Mouse (Mus musculus) hindbrain, embryonic 15.5 days (tissue): ENCODE results near the gene Gm6812. TPM values are rescaled to one million over a fixed set of nuclear protein-coding genes. Genes with fewer than 3 reads are reported as not detected.
"Not testable (repeated sequence)": the region's sequence is repeated elsewhere in the genome, so short reads cannot be mapped to it uniquely, and the experiment has no call there.

Experiments used
- ATAC-seq: fragments of 200-750 bp; cut with Nextera tagmentation; 2 replicates; pipeline ENCODE4 v1.8.0; 2017; ENCODE audit warnings: low read depth, moderate number of reproducible peaks, moderate TSS enrichment; ENCODE audit not compliant: low FRiP score
- H3K27ac ChIP-seq: fragments of 300-500 bp; sonication (generic); replicated peaks from 2 replicates; pipeline ENCODE4 v1.5.1; 2015; ENCODE audit warnings: mild to moderate bottlenecking, inconsistent platforms
- H3K27me3 ChIP-seq: fragments of 300-500 bp; sonication (generic); 2 replicates; pipeline ENCODE4 v1.6.1; 2015; ENCODE audit warnings: control low read depth, inconsistent platforms
- H3K36me3 ChIP-seq: fragments of 300-500 bp; sonication (generic); 2 replicates; pipeline ENCODE4 v1.6.1; 2015; ENCODE audit warnings: control low read depth, inconsistent platforms
- H3K4me1 ChIP-seq: fragments of 300-500 bp; sonication (generic); replicated peaks from 2 replicates; pipeline ENCODE4 v1.6.1; 2015; ENCODE audit warnings: control low read depth, inconsistent platforms
- H3K4me2 ChIP-seq: fragments of 300-500 bp; sonication (generic); 2 replicates; pipeline ENCODE4 v1.6.1; 2015; ENCODE audit warnings: moderate library complexity, mild to moderate bottlenecking, inconsistent platforms
- H3K4me3 ChIP-seq: fragments of 300-500 bp; sonication (generic); 2 replicates; pipeline ENCODE4 v1.5.1; 2015; ENCODE audit warnings: mild to moderate bottlenecking, inconsistent platforms
- H3K9ac ChIP-seq: fragments of 300-500 bp; sonication (generic); 2 replicates; pipeline ENCODE4 v1.6.1; 2015; ENCODE audit warnings: inconsistent platforms
- H3K9me3 ChIP-seq: fragments of 300-500 bp; sonication (generic); 2 replicates; pipeline ENCODE4 v1.6.1; 2016; ENCODE audit warnings: control low read depth, inconsistent platforms
- WGBS: fragments of 180-500 bp; shearing (Covaris S2); methylation state at CpG from one replicate; pipeline ENCODE4 v1.1.7; 2015; 5-methylcytosine and 5-hydroxymethylcytosine counted together
- polyA plus RNA-seq: library from polyadenylated mRNA; unstranded; fragments of >200 nt; fragmentation: Nextera tagmentation; extraction: Ambion mirVana; gene quantifications from 2 replicates; pipeline ENCODE4 v1.2.1, GENCODE M21; 2015

Gm6812 gene
- polyA plus RNA-seq, result not detected in 2 replicates

DNA sequence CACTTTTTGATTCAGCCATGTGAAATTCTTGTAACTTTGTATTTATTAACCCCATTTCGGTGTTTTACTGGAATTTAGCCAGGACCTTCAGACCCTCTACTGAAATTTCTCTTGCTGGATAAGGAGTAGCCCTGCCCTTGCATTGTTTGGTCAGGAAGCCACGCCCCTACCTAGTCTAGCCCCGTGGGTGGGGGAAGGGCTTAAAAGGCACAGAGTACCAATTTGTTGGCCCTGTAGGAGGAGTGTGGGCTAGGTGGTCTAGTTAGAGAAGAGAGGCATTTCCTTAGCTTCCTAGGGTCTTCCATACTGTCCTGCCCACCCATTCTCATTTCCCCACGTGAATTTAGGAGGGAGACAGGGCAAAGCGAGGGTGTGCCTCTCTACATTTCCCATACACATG is at the start of gene Gm6812:
TSS of gene Gm6812 (minus strand) at position 101 of the 400 bp plus-strand sequence.
- WGBS, result 76% methylated on average over 5 of the region's 5 CpGs
- not testable (repeated sequence) for ATAC-seq, H3K9ac ChIP-seq

DNA sequence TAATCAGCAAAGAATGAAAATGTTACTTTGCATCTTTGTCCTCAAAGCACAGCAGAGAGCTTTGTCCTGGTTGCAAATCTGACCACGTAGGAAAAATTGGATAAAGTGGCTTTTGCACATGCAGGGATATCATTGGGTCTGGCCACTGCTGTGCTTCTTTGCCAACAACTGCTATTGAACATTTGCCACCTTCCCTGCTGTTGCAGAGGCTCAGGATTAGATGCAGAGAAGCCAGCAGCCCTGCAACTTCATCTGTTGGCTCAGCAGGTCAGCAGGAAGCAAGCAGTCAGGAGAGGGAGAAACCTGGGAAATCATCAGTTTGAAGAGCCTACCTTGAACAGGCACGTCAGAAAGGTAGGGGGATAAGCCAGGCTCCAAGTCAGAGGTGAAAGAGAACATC is 27.7 kb downstream of the Gm6812 start:
- Histone ChIP-seq H3K4me1 (no peaks in the 10 kb centered on the region), H3K27me3 (no peaks in the 10 kb centered on the region), H3K9me3 (no peaks in the 10 kb centered on the region), H3K4me2 (no peak overlapping the region), H3K36me3 (no peaks in the 10 kb centered on the region), H3K4me3 (no peak overlapping the region), H3K27ac (no peak overlapping the region), H3K9ac (no peak overlapping the region)
- ATAC-seq, result no peak
- 36% methylated on average over 2 of the region's 2 CpGs for whole genome bisulfite sequencing

More for the DNA sequence above, at the start of gene Gm6812:
- H3K27ac ChIP-seq, H3K4me3 ChIP-seq, H3K27me3 ChIP-seq, H3K9me3 ChIP-seq, H3K4me1 ChIP-seq, H3K4me2 ChIP-seq, H3K36me3 ChIP-seq: not testable (repeated sequence)

Other genes with a start within 250 kb of the Gm6812 start
- 48.5 and 50.0 TPM in 2 replicates for gene Fmr1, start 214.5 kb downstream of the Gm6812 start, polyA plus RNA-seq
- 0.32 TPM in 1 of 2 replicates, not detected in the other for gene Fmr1nb, start 131.2 kb downstream of the Gm6812 start, polyA plus RNA-seq
- gene Gm14698, start 72.0 kb downstream of the Gm6812 start, polyA plus RNA-seq, result 2.9 TPM in 2 replicates